Comparison of ENCODE assay signal across 10 mouse cellular contexts in genomic region chr9:44686638-44687037, GRCm38 (mm10). TPM values are rescaled to one million over a fixed set of nuclear protein-coding genes. Genes with fewer than 3 reads are reported as not detected.
DNase-seq lines count a peak whose midpoint lies in the region; ATAC-seq and TF ChIP-seq lines count a peak whose summit lies in the region.
"Had no signal": no experiment of that assay in that cellular context is flagged by ENCODE, and none has a peak within 500 bp of the region (broad histone marks: within the 10 kb centered on the region; RNA-seq: fewer than 3 reads in every experiment).

No protein-coding gene starts in this region.

- H3K4me1 ChIP-seq in forebrain, embryonic 16.5 days (replicated peaks; ENCODE audit: control insufficient read depth, insufficient read depth, low read length), result peaks cover 27% of the 10 kb centered on the region
- peaks cover 10% of the 10 kb centered on the region for H3K4me1 ChIP-seq in neural tube, embryonic 11.5 days (ENCODE audit: control insufficient read depth, insufficient read depth, low read length)
- H3K4me1 ChIP-seq in intestine, embryonic 16.5 days (ENCODE audit: control insufficient read depth, insufficient read depth, low read length), result peaks cover 11% of the 10 kb centered on the region
- H3K4me1 ChIP-seq in lung, adult 2 months (ENCODE audit: control insufficient read depth, insufficient read depth, low read length), result peaks cover 13% of the 10 kb centered on the region

- H3K27me3 ChIP-seq in forebrain, embryonic 16.5 days (replicated peaks; ENCODE audit: control insufficient read depth, insufficient read depth, low read length), result no peaks in the 10 kb centered on the region
- no peaks in the 10 kb centered on the region for H3K27me3 ChIP-seq in neural tube, embryonic 11.5 days (ENCODE audit: control insufficient read depth, insufficient read depth, low read length)
- H3K27me3 ChIP-seq in intestine, embryonic 16.5 days (replicated peaks; ENCODE audit: control insufficient read depth, insufficient read depth, low read length), result no peaks in the 10 kb centered on the region

- H3K4me2 ChIP-seq in forebrain, embryonic 16.5 days (ENCODE audit: low read length), result no peak overlapping the region
- no peak overlapping the region for H3K4me2 ChIP-seq in neural tube, embryonic 11.5 days (ENCODE audit: low read depth)
- H3K4me2 ChIP-seq in intestine, embryonic 16.5 days (ENCODE audit: low read depth, low read length), result no peak overlapping the region

- H3K4me3 ChIP-seq in forebrain, embryonic 16.5 days (replicated peaks; ENCODE audit: low read length), result no peak overlapping the region
- H3K4me3 ChIP-seq in neural tube, embryonic 11.5 days (ENCODE audit: low read depth, low read length), result no peak overlapping the region
- no peak overlapping the region for H3K4me3 ChIP-seq in intestine, embryonic 16.5 days (ENCODE audit: low read length)
- no peak overlapping the region for H3K4me3 ChIP-seq in lung, adult 2 months (replicated peaks; ENCODE audit: extremely low read depth, low read depth, low read length)

- no peak for TF ChIP-seq CTCF in lung, adult 2 months (IDR thresholded peaks at IDR 0.05; ENCODE audit: insufficient read depth, low read length)

- no peak for TF ChIP-seq POLR2A in lung, adult 2 months (IDR thresholded peaks at IDR 0.05; ENCODE audit: borderline replicate concordance, extremely low read depth, low read depth, low read length)

- ATAC-seq in forebrain, embryonic 16.5 days, result peak; percentile 39; the same call in 1 of the 2 replicates
- ATAC-seq in neural tube, embryonic 11.5 days (ENCODE audit: insufficient read depth, low FRiP score, low TSS enrichment), result peak; percentile 50; the same call in 1 of the 2 replicates
- no peak for ATAC-seq in intestine, embryonic 16.5 days

- no peak overlapping the region; the same call in 1 of the 2 replicates for H3K9ac ChIP-seq in forebrain, embryonic 16.5 days (replicated peaks; ENCODE audit: low read depth, low read length)
- no peak overlapping the region for H3K9ac ChIP-seq in neural tube, embryonic 11.5 days (ENCODE audit: low read length)
- H3K9ac ChIP-seq in intestine, embryonic 16.5 days (ENCODE audit: low read depth, low read length), result no peak overlapping the region

- H3K9me3 ChIP-seq in forebrain, embryonic 16.5 days (ENCODE audit: control insufficient read depth, low read length), result no peaks in the 10 kb centered on the region
- H3K9me3 ChIP-seq in neural tube, embryonic 11.5 days (ENCODE audit: control insufficient read depth, low read length), result no peaks in the 10 kb centered on the region
- H3K9me3 ChIP-seq in intestine, embryonic 16.5 days (ENCODE audit: control insufficient read depth, low read length), result no peaks in the 10 kb centered on the region

- 0 out of 2 replicates have a peak, but pooled peaks cover 3% of the 10 kb centered on the region for H3K36me3 ChIP-seq in forebrain, embryonic 16.5 days (ENCODE audit: control insufficient read depth, insufficient read depth)
- peaks cover 6% of the 10 kb centered on the region; the same call in 1 of the 2 replicates for H3K36me3 ChIP-seq in neural tube, embryonic 11.5 days (ENCODE audit: control insufficient read depth, insufficient read depth, low read length)
- peaks cover 3% of the 10 kb centered on the region; the same call in 1 of the 2 replicates for H3K36me3 ChIP-seq in intestine, embryonic 16.5 days (ENCODE audit: control insufficient read depth, insufficient read depth, low read length)

- WGBS in forebrain, embryonic 16.5 days, result 18% methylated on average over 5 of the region's 5 CpGs
- WGBS in neural tube, embryonic 11.5 days, result 40% methylated on average over 5 of the region's 5 CpGs
- 69% methylated on average over 5 of the region's 5 CpGs for WGBS in intestine, embryonic 16.5 days
- 73% methylated on average over 5 of the region's 5 CpGs for WGBS in lung, adult 2 months

- peak overlapping the region; percentile 35; the same call in 1 of the 2 replicates for H3K27ac ChIP-seq in forebrain, embryonic 16.5 days (ENCODE audit: low read length)
- no peak overlapping the region for H3K27ac ChIP-seq in neural tube, embryonic 11.5 days (ENCODE audit: low read depth, low read length)
- no peak overlapping the region for H3K27ac ChIP-seq in intestine, embryonic 16.5 days (ENCODE audit: low read length)

- DNase-seq in layer of hippocampus, postnatal 14 days (ENCODE audit: low spot score in 2 of 2), result peak; percentile 29 to 42
- DNase-seq in layer of hippocampus, postnatal 36 days, result no peak
- DNase-seq in embryo, embryonic 10 days (ENCODE audit: low spot score), result peak; percentile 53
- DNase-seq in neural tube, embryonic 11.5 days (ENCODE audit: low spot score), result peak; percentile 55
- no peak for DNase-seq in lung, adult 2 months
- DNase-seq in gastrocnemius, adult 8-10 months (ENCODE audit: low spot score in 2 of 2), result no peak
- DNase-seq: heart, postnatal 4 days had no signal

RNA-seq across cellular contexts. Expression of gene Treh, which starts 13.6 kb away (rescaled TPM):
- not detected for total RNA-seq in layer of hippocampus, postnatal 14 days (2021)
- total RNA-seq in layer of hippocampus, postnatal 36 days (2021), result not detected
- polyA plus RNA-seq in forebrain, embryonic 16.5 days (2015; fragmentation: Nextera tagmentation; extraction: Ambion mirVana), result not detected in 2 replicates
- not detected in 2 replicates for polyA plus RNA-seq in neural tube, embryonic 11.5 days (2014; fragmentation: Nextera tagmentation; extraction: Ambion mirVana)
- polyA plus RNA-seq in intestine, embryonic 16.5 days (2015; fragmentation: Nextera tagmentation; extraction: Ambion mirVana), result 0.09 and 0.16 TPM in 2 replicates
- polyA plus RNA-seq in lung, adult 2 months (2012; rRNA removed), result not detected in 2 replicates
- total RNA-seq in gastrocnemius, adult 8-10 months (2022), result not detected
- total RNA-seq: heart, postnatal 4 days had no signal
- polyA plus RNA-seq: liver, embryonic 16.5 days had no signal

RNA-seq across cellular contexts. Expression of gene Phldb1, which starts 48.4 kb away (rescaled TPM):
- 10 to 100 TPM; 98.3 to 98.6 TPM for total RNA-seq in layer of hippocampus, postnatal 14 days (2021)
- total RNA-seq in layer of hippocampus, postnatal 36 days (2021), result 10 to 100 TPM; 88.5 to 95.6 TPM
- 45.0 and 53.6 TPM in 2 replicates for polyA plus RNA-seq in forebrain, embryonic 16.5 days (2015; fragmentation: Nextera tagmentation; extraction: Ambion mirVana)
- 44.3 and 47.7 TPM in 2 replicates for polyA plus RNA-seq in neural tube, embryonic 11.5 days (2014; fragmentation: Nextera tagmentation; extraction: Ambion mirVana)
- polyA plus RNA-seq in intestine, embryonic 16.5 days (2015; fragmentation: Nextera tagmentation; extraction: Ambion mirVana), result 12.9 and 14.4 TPM in 2 replicates
- 87.6 and 93.5 TPM in 2 replicates for polyA plus RNA-seq in lung, adult 2 months (2012; rRNA removed)
- 10 to 100 TPM; 20.0 to 33.0 (median 32.5) TPM for total RNA-seq in gastrocnemius, adult 8-10 months (2022)

Comparison
In these comparisons a context has a peak if more than half of its experiments do, and no peak if none do; other contexts are left out.
1. DNase-seq: peak in layer of hippocampus, postnatal 14 days (2 of 2), embryo, embryonic 10 days (single experiment) and neural tube, embryonic 11.5 days (single experiment); none in layer of hippocampus, postnatal 36 days (0 of 2), lung, adult 2 months (single experiment) and gastrocnemius, adult 8-10 months (0 of 2).